Mouse (Mus musculus) neutrophil, adult 65 days (primary cell): ENCODE data around the gene Piwil4. TPM values are rescaled to one million over a fixed set of nuclear protein-coding genes. Genes with fewer than 3 reads are reported as not detected.

ENCODE experiments used
- total RNA-seq: library from RNA; stranded (reverse); gene quantifications from 2 replicates; pipeline ENCODE4 v1.2.4, GENCODE M21; 2023

Piwil4 gene
- not detected in 2 replicates for total RNA-seq

GRCm38 (mm10) chr9:14740151-14740924 is at the start of gene Piwil4:
Gene Piwil4 (minus strand): TSS chr9:14740733.

GRCm38 (mm10) chr9:14784039-14785002 is 43.8 kb upstream of the Piwil4 start, which contains the start of the genes Mre11a and Ankrd49:
Gene Mre11a (plus strand): TSS chr9:14784654.
Gene Ankrd49 (minus strand): TSS chr9:14784856.

DNA sequence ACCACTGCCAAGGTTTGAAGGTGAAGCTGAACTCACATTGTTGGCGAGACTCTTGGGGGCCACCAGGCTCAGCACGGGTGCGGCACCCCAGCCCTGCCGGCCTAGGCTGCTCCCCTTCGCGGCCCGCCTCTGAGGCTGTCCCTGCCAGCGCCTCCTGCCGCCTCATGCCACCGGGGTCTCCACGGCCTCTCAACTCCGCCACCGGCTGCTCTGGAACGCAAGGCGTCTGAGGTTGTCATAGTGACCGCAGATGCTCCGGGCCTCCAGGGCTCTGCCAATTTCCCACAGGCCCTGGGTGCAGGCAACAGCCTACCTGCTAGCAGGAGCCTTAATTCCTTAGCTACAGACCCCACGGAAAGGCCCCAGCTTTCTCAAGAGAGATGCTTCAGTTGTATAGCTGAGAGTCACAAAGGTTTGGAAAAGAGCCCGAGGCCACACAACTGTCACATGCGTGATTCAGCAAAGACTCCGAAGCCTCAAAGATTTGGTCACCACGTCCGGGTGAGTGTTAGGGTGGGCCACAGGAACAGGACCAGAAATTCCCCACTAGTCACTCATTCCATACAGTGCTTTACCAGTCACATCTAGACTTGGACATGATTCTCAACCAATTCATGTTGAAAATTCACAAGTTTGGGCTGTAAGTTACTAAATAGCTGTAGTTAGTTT is 30.4 kb upstream of the Piwil4 start, which contains the start of gene 1700012B09Rik:
Gene 1700012B09Rik, minus strand, starts transcription at position 228 of the 669 bp plus-strand sequence.

GRCm38 (mm10) chr9:14752001-14752522 is 11.5 kb upstream of the Piwil4 start, which contains the start of gene Fut4:
Gene Fut4 (minus strand): TSS chr9:14752393.

Other genes with a start within 250 kb of the Piwil4 start
- 0.22 and 0.25 TPM in 2 replicates for gene Kdm4d, start 240.3 kb downstream of the Piwil4 start, total RNA-seq
- gene Cwc15, start 240.1 kb downstream of the Piwil4 start, total RNA-seq = 81.6 and 86.4 TPM in 2 replicates
- gene Amotl1, start 95.7 kb downstream of the Piwil4 start, total RNA-seq = 0.07 and 0.44 TPM in 2 replicates
- gene Fut4, start 11.7 kb upstream of the Piwil4 start, total RNA-seq = 6.9 and 10.2 TPM in 2 replicates
- gene 1700012B09Rik, start 30.3 kb upstream of the Piwil4 start, total RNA-seq = 2.9 and 3.8 TPM in 2 replicates
- gene Mre11a, start 43.9 kb upstream of the Piwil4 start, total RNA-seq = 16.2 and 17.5 TPM in 2 replicates
- gene Ankrd49, start 44.1 kb upstream of the Piwil4 start, total RNA-seq = 11.4 and 16.4 TPM in 2 replicates
- not detected in 2 replicates for gene Gpr83, start 119.5 kb upstream of the Piwil4 start, total RNA-seq
- gene Izumo1r, start 163.2 kb upstream of the Piwil4 start, total RNA-seq = not detected in 2 replicates